24 mouse cellular contexts compared by ENCODE assay signal in the genomic region with DNA sequence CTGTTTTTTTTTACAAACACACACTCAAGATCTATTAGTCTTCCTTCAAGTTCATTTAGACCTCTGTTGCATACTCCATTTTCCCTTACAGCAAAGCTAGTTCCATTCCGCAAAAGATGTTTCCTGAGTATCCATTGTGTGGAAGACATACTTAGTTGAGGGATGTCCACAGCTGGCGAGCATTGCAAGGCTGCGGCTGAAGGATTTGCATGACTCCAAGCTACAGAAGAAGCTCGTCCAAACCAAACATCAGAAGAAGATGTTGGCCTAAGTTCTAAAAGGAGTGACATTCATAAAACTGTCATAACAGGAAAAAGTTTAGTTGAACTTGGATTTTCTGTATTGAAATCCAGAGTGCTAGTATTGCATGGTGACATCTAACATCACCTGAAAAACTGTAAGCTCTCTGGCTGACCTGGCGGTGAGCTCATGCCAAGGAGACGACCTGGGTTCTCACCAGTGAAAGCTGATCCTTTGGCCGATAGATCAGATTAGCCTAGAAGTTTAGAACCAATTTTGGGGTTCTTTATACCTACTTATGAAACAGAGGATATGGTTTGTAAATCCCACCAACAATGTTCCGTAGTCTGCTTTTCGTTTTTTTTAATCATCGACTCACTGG.
DNase-seq lines count a peak whose midpoint lies in the region; ATAC-seq and TF ChIP-seq lines count a peak whose summit lies in the region.
"Had no signal": no experiment of that assay in that cellular context is flagged by ENCODE, and none has a peak within 500 bp of the region (broad histone marks: within the 10 kb centered on the region; RNA-seq: fewer than 3 reads in every experiment).

No protein-coding gene starts in this region.

- peaks cover 7% of the 10 kb centered on the region; the same call in 1 of the 2 replicates for H3K4me1 ChIP-seq in embryonic facial prominence, embryonic 15.5 days
- no peaks in the 10 kb centered on the region for H3K4me1 ChIP-seq in embryonic facial prominence, embryonic 10.5 days
- H3K4me1 ChIP-seq in CH12.LX (ENCODE audit: control insufficient read depth in 1 of 2, insufficient read depth in 2 of 2) = peaks cover 3 to 64% of the 10 kb centered on the region in 2 experiments
- H3K4me1 ChIP-seq: embryonic facial prominence, embryonic 12.5 days; liver, embryonic 13.5 days; neural tube, embryonic 12.5 days had no signal

- no peaks in the 10 kb centered on the region for H3K36me3 ChIP-seq in embryonic facial prominence, embryonic 15.5 days
- H3K36me3 ChIP-seq in embryonic facial prominence, embryonic 10.5 days (replicated peaks) = no peaks in the 10 kb centered on the region
- peaks cover 39 to 90% of the 10 kb centered on the region in 2 experiments for H3K36me3 ChIP-seq in CH12.LX (replicated peaks in 1 of 2; ENCODE audit: control insufficient read depth in 1 of 2, insufficient read depth in 1 of 2, low read length in 1 of 2)
- H3K36me3 ChIP-seq: embryonic facial prominence, embryonic 12.5 days; forebrain, embryonic 12.5 days; G1E; limb, embryonic 13.5 days; liver, embryonic 13.5 days; neural tube, embryonic 12.5 days had no signal

- dilution Hi-C loops in CH12.LX (cut with MboI; ENCODE audit: extremely low pct_ligation_motif_present, extremely low pct_unique_long_range_greater_than_20kb, low sequenced_read_pairs) = no loop called here

- no peak for TF ChIP-seq POLR2A in CH12.LX (IDR thresholded peaks at IDR 0.05; ENCODE audit: low read depth, low read length)

- TF ChIP-seq EP300 in CH12.LX (IDR thresholded peaks at IDR 0.05; ENCODE audit: low read length) = no peak

- no peak for DNase-seq in embryonic facial prominence, embryonic 10.5 days (ENCODE audit: low spot score)
- DNase-seq in kidney, adult 11 months = peak; percentile 20
- no peak for DNase-seq in kidney, adult 9 months
- no peak for DNase-seq in layer of hippocampus, adult 2 months (ENCODE audit: low spot score in 2 of 2)
- no peak for DNase-seq in layer of hippocampus, adult 8-10 months (ENCODE audit: low spot score in 2 of 2)
- DNase-seq in CH12.LX (ENCODE audit: extremely low read depth) = no peak
- no peak for DNase-seq in adrenal gland, adult 8-10 months
- DNase-seq: adrenal gland, postnatal 10 days; cerebellum, adult 11 months; cerebellum, postnatal 36 days; gastrocnemius, postnatal 36 days; heart, postnatal 14 days; liver, embryonic 13.5 days; right cerebral cortex, postnatal 4 days; thymus, adult 18-20 months; thymus, postnatal 25 days had no signal

- peak overlapping the region; percentile 44; the same call in 1 of the 2 replicates for H3K27ac ChIP-seq in embryonic facial prominence, embryonic 15.5 days (replicated peaks)
- H3K27ac ChIP-seq in embryonic facial prominence, embryonic 10.5 days (replicated peaks) = no peak overlapping the region
- peak overlapping the region; percentile 88 for H3K27ac ChIP-seq in layer of hippocampus, adult 2 months
- no peak overlapping the region for H3K27ac ChIP-seq in CH12.LX (ENCODE audit: insufficient read depth, low read depth)
- H3K27ac ChIP-seq: embryonic facial prominence, embryonic 12.5 days; limb, embryonic 13.5 days; liver, embryonic 13.5 days; neural tube, embryonic 12.5 days; stomach, postnatal 0 days had no signal

- 85% methylated on average over 10 of the region's 10 CpGs for WGBS in embryonic facial prominence, embryonic 15.5 days
- WGBS in embryonic facial prominence, embryonic 10.5 days = 91% methylated on average over 10 of the region's 10 CpGs

- H3K79me2 ChIP-seq in CH12.LX (replicated peaks; ENCODE audit: control insufficient read depth, extremely low read depth, insufficient read depth, poor library complexity, severe bottlenecking) = peaks cover 93% of the 10 kb centered on the region

- in situ Hi-C loops in CH12.LX (cut with MboI; ENCODE audit: low pct_ligation_motif_present, low pct_unique_long_range_greater_than_20kb, low sequenced_read_pairs) = no loop called here

- TF ChIP-seq CTCF in layer of hippocampus, adult 2 months (conservative IDR thresholded peaks at IDR 0.05) = no peak
- TF ChIP-seq CTCF in CH12.LX (conservative IDR thresholded peaks at IDR 0.05 in 1 of 2, IDR thresholded peaks at IDR 0.05 in 1 of 2; ENCODE audit: low read depth in 2 of 2, low read length in 2 of 2) = no peak

- no peak for ATAC-seq in embryonic facial prominence, embryonic 15.5 days (ENCODE audit: insufficient number of reproducible peaks, low FRiP score, low TSS enrichment, low read depth)

- H3K9ac ChIP-seq in embryonic facial prominence, embryonic 15.5 days = no peak overlapping the region
- no peak overlapping the region for H3K9ac ChIP-seq in CH12.LX (ENCODE audit: insufficient read depth, low read depth)
- H3K9ac ChIP-seq: embryonic facial prominence, embryonic 12.5 days; forebrain, embryonic 12.5 days; limb, embryonic 13.5 days; liver, embryonic 13.5 days; neural tube, embryonic 12.5 days had no signal

- no peaks in the 10 kb centered on the region for H3K9me3 ChIP-seq in embryonic facial prominence, embryonic 15.5 days (replicated peaks)
- H3K9me3 ChIP-seq in embryonic facial prominence, embryonic 10.5 days = no peaks in the 10 kb centered on the region
- H3K9me3 ChIP-seq in CH12.LX (replicated peaks; ENCODE audit: low read length) = no peaks in the 10 kb centered on the region
- H3K9me3 ChIP-seq: embryonic facial prominence, embryonic 12.5 days; forebrain, embryonic 12.5 days; G1E; limb, embryonic 13.5 days; liver, embryonic 13.5 days; neural tube, embryonic 12.5 days had no signal

- H3K4me3 ChIP-seq in embryonic facial prominence, embryonic 15.5 days (replicated peaks) = no peak overlapping the region
- H3K4me3 ChIP-seq in embryonic facial prominence, embryonic 10.5 days = no peak overlapping the region
- H3K4me3 ChIP-seq in layer of hippocampus, adult 2 months = no peak overlapping the region
- H3K4me3 ChIP-seq in CH12.LX (replicated peaks in 1 of 3; ENCODE audit: low read depth in 2 of 3, low read length in 2 of 3, poor library complexity in 1 of 3) = no peak overlapping the region
- H3K4me3 ChIP-seq: embryonic facial prominence, embryonic 12.5 days; forebrain, embryonic 12.5 days; limb, embryonic 13.5 days; liver, embryonic 13.5 days; neural tube, embryonic 12.5 days had no signal

- H3K4me2 ChIP-seq in embryonic facial prominence, embryonic 15.5 days (replicated peaks) = no peak overlapping the region
- no peak overlapping the region for H3K4me2 ChIP-seq in CH12.LX (ENCODE audit: insufficient read depth, low read depth, poor library complexity, severe bottlenecking)
- H3K4me2 ChIP-seq: embryonic facial prominence, embryonic 12.5 days; forebrain, embryonic 12.5 days; limb, embryonic 13.5 days; liver, embryonic 13.5 days; midbrain, embryonic 11.5 days; neural tube, embryonic 12.5 days had no signal

- TF ChIP-seq RAD21 in CH12.LX (IDR thresholded peaks at IDR 0.05; ENCODE audit: low read depth, low read length) = no peak

- no peaks in the 10 kb centered on the region for H3K27me3 ChIP-seq in embryonic facial prominence, embryonic 15.5 days
- no peaks in the 10 kb centered on the region for H3K27me3 ChIP-seq in embryonic facial prominence, embryonic 10.5 days (replicated peaks; ENCODE audit: low read depth, poor library complexity, severe bottlenecking)
- H3K27me3 ChIP-seq in CH12.LX (replicated peaks) = no peaks in the 10 kb centered on the region
- H3K27me3 ChIP-seq: embryonic facial prominence, embryonic 12.5 days; forebrain, embryonic 12.5 days; limb, embryonic 13.5 days; liver, embryonic 13.5 days; neural tube, embryonic 12.5 days had no signal

TF ChIP-seq in CH12.LX, 34 proteins besides CTCF, POLR2A, EP300 and RAD21:
- TF ChIP-seq USF2 (conservative IDR thresholded peaks at IDR 0.05; ENCODE audit: low read depth, low read length) = no peak
- 0 out of 2 replicates have a peak, but pooled peaks have one; percentile 3 for TF ChIP-seq BHLHE40 (IDR thresholded peaks at IDR 0.05; ENCODE audit: low read depth, low read length)
TF ChIP-seq in CH12.LX: peak in this region for 1.

Comparison
In these comparisons a context has a peak if more than half of its experiments do, and no peak if none do; other contexts are left out.
1. H3K27ac ChIP-seq: peak in embryonic facial prominence, embryonic 15.5 days (single experiment) and layer of hippocampus, adult 2 months (single experiment); none in embryonic facial prominence, embryonic 10.5 days (single experiment) and CH12.LX (single experiment).